In the genomic region with DNA sequence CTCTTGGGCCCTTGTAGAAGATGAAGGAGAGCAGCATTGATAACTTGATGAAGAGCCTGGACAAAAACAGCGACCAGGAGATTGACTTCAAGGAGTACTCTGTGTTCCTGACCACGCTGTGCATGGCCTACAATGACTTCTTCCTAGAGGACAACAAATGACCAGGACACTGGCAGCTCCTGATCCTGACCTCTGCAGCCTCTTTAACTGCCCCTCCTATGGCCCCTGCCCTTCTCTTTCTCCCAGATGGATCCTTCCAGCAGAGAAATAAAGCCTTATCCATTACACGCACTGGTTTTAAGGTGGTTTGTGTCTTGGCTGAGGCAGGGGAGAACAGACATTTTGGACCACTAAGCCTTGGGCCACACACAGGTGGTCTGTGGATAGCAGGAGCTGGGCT, we compare ENCODE assay signal across 36 mouse cellular contexts. TPM values are rescaled to one million over a fixed set of nuclear protein-coding genes. Genes with fewer than 3 reads are reported as not detected.
A peak's percentile ranks its signal among the peaks of the same experiment; 100 is the strongest.
DNase-seq lines count a peak whose midpoint lies in the region; ATAC-seq and TF ChIP-seq lines count a peak whose summit lies in the region.
"Had no signal": no experiment of that assay in that cellular context is flagged by ENCODE, and none has a peak within 500 bp of the region (broad histone marks: within the 10 kb centered on the region; RNA-seq: fewer than 3 reads in every experiment).

No protein-coding gene starts in this region.

- H3K4me2 ChIP-seq in midbrain, embryonic 11.5 days: no peak overlapping the region
- no peak overlapping the region for H3K4me2 ChIP-seq in midbrain, embryonic 16.5 days (ENCODE audit: low read length)
- no peak overlapping the region for H3K4me2 ChIP-seq in stomach, embryonic 16.5 days (ENCODE audit: low read depth, low read length)
- no peak overlapping the region for H3K4me2 ChIP-seq in hindbrain, postnatal 0 days (ENCODE audit: low read depth, low read length)
- H3K4me2 ChIP-seq: embryonic facial prominence, embryonic 12.5 days; embryonic facial prominence, embryonic 15.5 days; forebrain, embryonic 12.5 days; forebrain, embryonic 15.5 days; heart, embryonic 12.5 days; heart, embryonic 15.5 days; hindbrain, embryonic 13.5 days had no signal

- peaks cover 4% of the 10 kb centered on the region; the same call in 1 of the 2 replicates for H3K4me1 ChIP-seq in midbrain, embryonic 11.5 days (ENCODE audit: control insufficient read depth, insufficient read depth, low read length)
- H3K4me1 ChIP-seq in midbrain, embryonic 16.5 days (ENCODE audit: control insufficient read depth, insufficient read depth, low read length): peaks cover 3% of the 10 kb centered on the region; the same call in 1 of the 2 replicates
- H3K4me1 ChIP-seq in bone marrow, adult 2 months (ENCODE audit: control insufficient read depth, insufficient read depth, low read length): peaks cover 5% of the 10 kb centered on the region
- H3K4me1 ChIP-seq in embryonic fibroblast, embryonic 13.5 days (ENCODE audit: control insufficient read depth, insufficient read depth, low read length): peaks cover 11% of the 10 kb centered on the region; the same call in 1 of the 2 replicates
- H3K4me1 ChIP-seq in stomach, embryonic 16.5 days (ENCODE audit: control insufficient read depth, insufficient read depth, low read length): peaks cover 20% of the 10 kb centered on the region
- 0 out of 2 replicates have a peak, but pooled peaks cover 6% of the 10 kb centered on the region for H3K4me1 ChIP-seq in hindbrain, postnatal 0 days (ENCODE audit: insufficient read depth, low read length)

- H3K27me3 ChIP-seq in midbrain, embryonic 11.5 days (ENCODE audit: control insufficient read depth, insufficient read depth, low read length): 0 out of 2 replicates have a peak, but pooled peaks cover 2% of the 10 kb centered on the region
- peaks cover 5% of the 10 kb centered on the region; the same call in 1 of the 2 replicates for H3K27me3 ChIP-seq in midbrain, embryonic 16.5 days (ENCODE audit: control insufficient read depth, insufficient read depth, low read depth, low read length)
- H3K27me3 ChIP-seq in stomach, embryonic 16.5 days (ENCODE audit: control insufficient read depth, insufficient read depth, low read length): no peaks in the 10 kb centered on the region
- H3K27me3 ChIP-seq in hindbrain, postnatal 0 days (ENCODE audit: insufficient read depth, low read length): no peaks in the 10 kb centered on the region
- H3K27me3 ChIP-seq: embryonic facial prominence, embryonic 15.5 days; forebrain, embryonic 15.5 days; heart, embryonic 15.5 days had no signal

- no peak overlapping the region for H3K4me3 ChIP-seq in midbrain, embryonic 11.5 days (ENCODE audit: low read depth, low read length)
- no peak overlapping the region for H3K4me3 ChIP-seq in midbrain, embryonic 16.5 days (ENCODE audit: low read depth, low read length)
- H3K4me3 ChIP-seq in bone marrow, adult 2 months (replicated peaks; ENCODE audit: control insufficient read depth, low read depth, low read length): no peak overlapping the region
- H3K4me3 ChIP-seq in embryonic fibroblast, embryonic 13.5 days (ENCODE audit: insufficient read depth, low read length): no peak overlapping the region
- H3K4me3 ChIP-seq in stomach, embryonic 16.5 days (replicated peaks; ENCODE audit: low read length): no peak overlapping the region
- no peak overlapping the region for H3K4me3 ChIP-seq in hindbrain, postnatal 0 days (ENCODE audit: low read length)
- H3K4me3 ChIP-seq: embryonic facial prominence, embryonic 12.5 days; embryonic facial prominence, embryonic 15.5 days; erythroblast, embryonic 14.5 days; forebrain, embryonic 12.5 days; forebrain, embryonic 15.5 days; heart, embryonic 12.5 days; heart, embryonic 15.5 days; hindbrain, embryonic 10.5 days; hindbrain, embryonic 13.5 days had no signal

- WGBS in midbrain, embryonic 11.5 days: 88% methylated on average over 3 of the region's 3 CpGs
- WGBS in midbrain, embryonic 16.5 days: 80% methylated on average over 3 of the region's 3 CpGs
- 84% methylated on average over 3 of the region's 3 CpGs for WGBS in bone marrow, adult 2 months
- WGBS in stomach, embryonic 16.5 days: 91% methylated on average over 3 of the region's 3 CpGs
- 85% methylated on average over 3 of the region's 3 CpGs for WGBS in hindbrain, postnatal 0 days

- TF ChIP-seq POLR2A in bone marrow, adult 2 months (IDR thresholded peaks at IDR 0.05; ENCODE audit: borderline replicate concordance, control insufficient read depth, low read depth, low read length): no peak
- TF ChIP-seq POLR2A in embryonic fibroblast, embryonic 13.5 days (IDR thresholded peaks at IDR 0.05; ENCODE audit: low read depth, low read length): no peak

- H3K9ac ChIP-seq in midbrain, embryonic 11.5 days (ENCODE audit: low read length): no peak overlapping the region
- no peak overlapping the region for H3K9ac ChIP-seq in midbrain, embryonic 16.5 days (ENCODE audit: low read depth, low read length)
- H3K9ac ChIP-seq in stomach, embryonic 16.5 days (ENCODE audit: low read length): no peak overlapping the region
- no peak overlapping the region for H3K9ac ChIP-seq in hindbrain, postnatal 0 days (replicated peaks; ENCODE audit: low read length)
- H3K9ac ChIP-seq: embryonic facial prominence, embryonic 12.5 days; embryonic facial prominence, embryonic 15.5 days; forebrain, embryonic 12.5 days; forebrain, embryonic 15.5 days; heart, embryonic 12.5 days; heart, embryonic 15.5 days; hindbrain, embryonic 13.5 days had no signal

- no peak overlapping the region for H3K27ac ChIP-seq in midbrain, embryonic 11.5 days (ENCODE audit: low read depth, low read length)
- H3K27ac ChIP-seq in midbrain, embryonic 16.5 days (ENCODE audit: low read length): no peak overlapping the region
- peak overlapping the region; percentile 72 for H3K27ac ChIP-seq in bone marrow, adult 2 months (ENCODE audit: control insufficient read depth, insufficient read depth, low read depth, low read length, poor library complexity)
- peak overlapping the region; percentile 88 for H3K27ac ChIP-seq in embryonic fibroblast, embryonic 13.5 days (ENCODE audit: insufficient read depth, low read length)
- 0 out of 2 replicates have a peak overlapping the region, but pooled peaks have one; percentile 14 for H3K27ac ChIP-seq in stomach, embryonic 16.5 days (ENCODE audit: low read length)
- no peak overlapping the region for H3K27ac ChIP-seq in hindbrain, postnatal 0 days
- H3K27ac ChIP-seq: embryonic facial prominence, embryonic 12.5 days; forebrain, embryonic 12.5 days; forebrain, embryonic 15.5 days; heart, embryonic 15.5 days; hindbrain, embryonic 10.5 days; hindbrain, embryonic 13.5 days had no signal

- peak; percentile 56 for DNase-seq in midbrain, embryonic 11.5 days (ENCODE audit: low spot score, missing footprints)
- DNase-seq in hindbrain, postnatal 0 days (ENCODE audit: low spot score): no peak
- DNase-seq in frontal cortex, postnatal 36 days (ENCODE audit: low spot score in 2 of 2): no peak
- no peak for DNase-seq in kidney, postnatal 14 days
- DNase-seq: adrenal gland, adult 8-10 months; adrenal gland, postnatal 25 days; cerebellum, adult 11 months; cerebellum, adult 2 months; cerebellum, adult 9-11 months; cerebellum, postnatal 25 days; gastrocnemius, postnatal 10 days; gastrocnemius, postnatal 36 days; heart, postnatal 10 days; heart, postnatal 36 days had no signal

- no peak for ATAC-seq in midbrain, embryonic 11.5 days (ENCODE audit: low FRiP score)
- no peak for ATAC-seq in midbrain, embryonic 16.5 days
- ATAC-seq in stomach, embryonic 16.5 days (ENCODE audit: insufficient read depth, low FRiP score): no peak
- no peak for ATAC-seq in hindbrain, postnatal 0 days
- ATAC-seq: forebrain, embryonic 15.5 days; hindbrain, embryonic 16.5 days had no signal

- H3K9me3 ChIP-seq in midbrain, embryonic 11.5 days (ENCODE audit: control insufficient read depth, low read length): no peaks in the 10 kb centered on the region
- H3K9me3 ChIP-seq in midbrain, embryonic 16.5 days (replicated peaks; ENCODE audit: control insufficient read depth, low read length, poor library complexity, severe bottlenecking): no peaks in the 10 kb centered on the region
- no peaks in the 10 kb centered on the region for H3K9me3 ChIP-seq in stomach, embryonic 16.5 days (replicated peaks; ENCODE audit: control insufficient read depth, low read length)
- no peaks in the 10 kb centered on the region for H3K9me3 ChIP-seq in hindbrain, postnatal 0 days (ENCODE audit: low read length)
- H3K9me3 ChIP-seq: embryonic facial prominence, embryonic 12.5 days; embryonic facial prominence, embryonic 15.5 days; forebrain, embryonic 12.5 days; forebrain, embryonic 15.5 days; heart, embryonic 12.5 days; heart, embryonic 15.5 days; hindbrain, embryonic 10.5 days; hindbrain, embryonic 13.5 days had no signal

- no peak for TF ChIP-seq CTCF in bone marrow, adult 2 months (IDR thresholded peaks at IDR 0.05; ENCODE audit: control insufficient read depth, insufficient read depth, low read length)
- no peak for TF ChIP-seq CTCF in embryonic fibroblast, embryonic 13.5 days (IDR thresholded peaks at IDR 0.05; ENCODE audit: borderline replicate concordance, insufficient read depth, low read length)
- no peak for TF ChIP-seq CTCF in hindbrain, postnatal 0 days (IDR thresholded peaks at IDR 0.05; ENCODE audit: low read depth)

- H3K36me3 ChIP-seq in midbrain, embryonic 11.5 days (ENCODE audit: control insufficient read depth, insufficient read depth, low read length): no peaks in the 10 kb centered on the region
- no peaks in the 10 kb centered on the region for H3K36me3 ChIP-seq in midbrain, embryonic 16.5 days (ENCODE audit: control insufficient read depth, insufficient read depth, low read length)
- no peaks in the 10 kb centered on the region for H3K36me3 ChIP-seq in stomach, embryonic 16.5 days (ENCODE audit: control insufficient read depth, insufficient read depth, low read length)
- H3K36me3 ChIP-seq in hindbrain, postnatal 0 days (ENCODE audit: insufficient read depth, low read length): no peaks in the 10 kb centered on the region
- H3K36me3 ChIP-seq: embryonic facial prominence, embryonic 12.5 days; embryonic facial prominence, embryonic 15.5 days; forebrain, embryonic 12.5 days; forebrain, embryonic 15.5 days; heart, embryonic 12.5 days; heart, embryonic 15.5 days; hindbrain, embryonic 10.5 days; hindbrain, embryonic 13.5 days had no signal

RNA-seq across cellular contexts. Expression of gene S100a6, which starts 1.2 kb away (rescaled TPM):
- 24.5 and 25.1 TPM in 2 replicates for polyA plus RNA-seq in midbrain, embryonic 11.5 days (2014; fragmentation: Nextera tagmentation; extraction: Ambion mirVana)
- 19.3 and 19.4 TPM in 2 replicates for polyA plus RNA-seq in midbrain, embryonic 16.5 days (2015; fragmentation: Nextera tagmentation; extraction: Ambion mirVana)
- polyA plus RNA-seq in bone marrow, adult 2 months (2011; ENCODE audit: insufficient read depth, insufficient read length, low replicate concordance, missing spikeins): 391 and 969 TPM in 2 replicates
- polyA plus RNA-seq in embryonic fibroblast, embryonic 13.5 days (2011; ENCODE audit: insufficient read length, low read depth, missing spikeins): 3,458 and 7,173 TPM in 2 replicates
- polyA plus RNA-seq in stomach, embryonic 16.5 days (2015; fragmentation: Nextera tagmentation; extraction: Ambion mirVana): 820 and 892 TPM in 2 replicates
- 4.4 and 12.9 TPM in 2 replicates for total RNA-seq in hindbrain, postnatal 0 days (2014; rRNA removed)
- 53.8 and 59.0 TPM in 2 replicates for polyA plus RNA-seq in hindbrain, postnatal 0 days (2015; fragmentation: Nextera tagmentation; extraction: Ambion mirVana)
- polyA plus RNA-seq: erythroblast, embryonic 14.5 days had no signal

RNA-seq across cellular contexts. Expression of gene S100a5, which starts 3.2 kb away (rescaled TPM):
- polyA plus RNA-seq in midbrain, embryonic 11.5 days (2014; fragmentation: Nextera tagmentation; extraction: Ambion mirVana): not detected in 2 replicates
- not detected in 2 replicates for polyA plus RNA-seq in midbrain, embryonic 16.5 days (2015; fragmentation: Nextera tagmentation; extraction: Ambion mirVana)
- polyA plus RNA-seq in bone marrow, adult 2 months (2011; ENCODE audit: insufficient read depth, insufficient read length, low replicate concordance, missing spikeins): not detected in 2 replicates
- not detected in 2 replicates for polyA plus RNA-seq in embryonic fibroblast, embryonic 13.5 days (2011; ENCODE audit: insufficient read length, low read depth, missing spikeins)
- polyA plus RNA-seq in stomach, embryonic 16.5 days (2015; fragmentation: Nextera tagmentation; extraction: Ambion mirVana): 4.5 and 5.2 TPM in 2 replicates
- total RNA-seq in hindbrain, postnatal 0 days (2014; rRNA removed): not detected in 2 replicates
- not detected in 2 replicates for polyA plus RNA-seq in hindbrain, postnatal 0 days (2015; fragmentation: Nextera tagmentation; extraction: Ambion mirVana)
- total RNA-seq: adrenal gland, adult 8-10 months; adrenal gland, postnatal 25 days; common myeloid progenitor, adult 5-6 weeks; ES-E14; gastrocnemius, postnatal 10 days; granulocyte monocyte progenitor cell, adult 5-6 weeks; heart, adult 8-10 months; heart, postnatal 10 days; heart, postnatal 36 days had no signal
- polyA plus RNA-seq: activated CD4-positive, CD25-positive, alpha-beta regulatory T cell, adult 4 months; CD4-positive, CD25-positive, alpha-beta regulatory T cell, adult 4 months; cerebellum, adult 2 months; erythroblast, embryonic 14.5 days; forebrain, embryonic 12.5 days; forebrain, embryonic 15.5 days; heart, embryonic 12.5 days; heart, embryonic 15.5 days; hindbrain, embryonic 10.5 days; hindbrain, embryonic 13.5 days; hindbrain, embryonic 16.5 days; inflammation-experienced regulatory T-cells, adult 6 months had no signal

RNA-seq across cellular contexts. Expression of gene S100a4, which starts 7.9 kb away (rescaled TPM):
- 0.34 and 0.50 TPM in 2 replicates for polyA plus RNA-seq in midbrain, embryonic 11.5 days (2014; fragmentation: Nextera tagmentation; extraction: Ambion mirVana)
- polyA plus RNA-seq in midbrain, embryonic 16.5 days (2015; fragmentation: Nextera tagmentation; extraction: Ambion mirVana): 0.53 TPM in 1 of 2 replicates, not detected in the other
- 71.4 and 238 TPM in 2 replicates for polyA plus RNA-seq in bone marrow, adult 2 months (2011; ENCODE audit: insufficient read depth, insufficient read length, low replicate concordance, missing spikeins)
- polyA plus RNA-seq in embryonic fibroblast, embryonic 13.5 days (2011; ENCODE audit: insufficient read length, low read depth, missing spikeins): 454 and 1,115 TPM in 2 replicates
- polyA plus RNA-seq in stomach, embryonic 16.5 days (2015; fragmentation: Nextera tagmentation; extraction: Ambion mirVana): 12.5 and 15.1 TPM in 2 replicates
- total RNA-seq in hindbrain, postnatal 0 days (2014; rRNA removed): 3.0 TPM in 1 of 2 replicates, not detected in the other
- 2.3 and 3.1 TPM in 2 replicates for polyA plus RNA-seq in hindbrain, postnatal 0 days (2015; fragmentation: Nextera tagmentation; extraction: Ambion mirVana)
- polyA plus RNA-seq: erythroblast, embryonic 14.5 days; hindbrain, embryonic 10.5 days had no signal

RNA-seq across cellular contexts. Expression of gene Gm42674, which starts 9.8 kb away (rescaled TPM):
- polyA plus RNA-seq in midbrain, embryonic 11.5 days (2014; fragmentation: Nextera tagmentation; extraction: Ambion mirVana): not detected in 2 replicates
- polyA plus RNA-seq in midbrain, embryonic 16.5 days (2015; fragmentation: Nextera tagmentation; extraction: Ambion mirVana): 0.65 TPM in 1 of 2 replicates, not detected in the other
- polyA plus RNA-seq in bone marrow, adult 2 months (2011; ENCODE audit: insufficient read depth, insufficient read length, low replicate concordance, missing spikeins): not detected in 2 replicates
- 3.5 TPM in 1 of 2 replicates, not detected in the other for polyA plus RNA-seq in embryonic fibroblast, embryonic 13.5 days (2011; ENCODE audit: insufficient read length, low read depth, missing spikeins)
- not detected in 2 replicates for polyA plus RNA-seq in stomach, embryonic 16.5 days (2015; fragmentation: Nextera tagmentation; extraction: Ambion mirVana)
- not detected in 2 replicates for total RNA-seq in hindbrain, postnatal 0 days (2014; rRNA removed)
- not detected in 2 replicates for polyA plus RNA-seq in hindbrain, postnatal 0 days (2015; fragmentation: Nextera tagmentation; extraction: Ambion mirVana)
- total RNA-seq: adrenal gland, adult 8-10 months; adrenal gland, postnatal 25 days; common myeloid progenitor, adult 5-6 weeks; ES-E14; gastrocnemius, postnatal 10 days; gastrocnemius, postnatal 36 days; granulocyte monocyte progenitor cell, adult 5-6 weeks; heart, adult 8-10 months; heart, postnatal 10 days; heart, postnatal 36 days had no signal
- polyA plus RNA-seq: activated CD4-positive, CD25-positive, alpha-beta regulatory T cell, adult 4 months; CD4-positive, CD25-positive, alpha-beta regulatory T cell, adult 4 months; cerebellum, adult 2 months; embryonic facial prominence, embryonic 12.5 days; embryonic facial prominence, embryonic 15.5 days; erythroblast, embryonic 14.5 days; forebrain, embryonic 12.5 days; forebrain, embryonic 15.5 days; heart, embryonic 12.5 days; heart, embryonic 15.5 days; hindbrain, embryonic 10.5 days; hindbrain, embryonic 13.5 days; inflammation-experienced regulatory T-cells, adult 6 months had no signal

RNA-seq across cellular contexts. Expression of gene S100a2, which starts 21.4 kb away (rescaled TPM):
- polyA plus RNA-seq in midbrain, embryonic 11.5 days (2014; fragmentation: Nextera tagmentation; extraction: Ambion mirVana): not detected in 2 replicates
- polyA plus RNA-seq in midbrain, embryonic 16.5 days (2015; fragmentation: Nextera tagmentation; extraction: Ambion mirVana): not detected in 2 replicates
- polyA plus RNA-seq in bone marrow, adult 2 months (2011; ENCODE audit: insufficient read depth, insufficient read length, low replicate concordance, missing spikeins): not detected in 2 replicates
- not detected in 2 replicates for polyA plus RNA-seq in embryonic fibroblast, embryonic 13.5 days (2011; ENCODE audit: insufficient read length, low read depth, missing spikeins)
- 0.93 and 1.3 TPM in 2 replicates for polyA plus RNA-seq in stomach, embryonic 16.5 days (2015; fragmentation: Nextera tagmentation; extraction: Ambion mirVana)
- not detected in 2 replicates for total RNA-seq in hindbrain, postnatal 0 days (2014; rRNA removed)
- polyA plus RNA-seq in hindbrain, postnatal 0 days (2015; fragmentation: Nextera tagmentation; extraction: Ambion mirVana): not detected in 2 replicates
- total RNA-seq: adrenal gland, adult 8-10 months; adrenal gland, postnatal 25 days; common myeloid progenitor, adult 5-6 weeks; ES-E14; gastrocnemius, postnatal 10 days; gastrocnemius, postnatal 36 days; granulocyte monocyte progenitor cell, adult 5-6 weeks; heart, adult 8-10 months; heart, postnatal 10 days; heart, postnatal 36 days had no signal
- polyA plus RNA-seq: activated CD4-positive, CD25-positive, alpha-beta regulatory T cell, adult 4 months; C2C12; CD4-positive, CD25-positive, alpha-beta regulatory T cell, adult 4 months; cerebellum, adult 2 months; embryonic facial prominence, embryonic 12.5 days; embryonic facial prominence, embryonic 15.5 days; erythroblast, embryonic 14.5 days; forebrain, embryonic 12.5 days; forebrain, embryonic 15.5 days; heart, embryonic 12.5 days; heart, embryonic 15.5 days; hindbrain, embryonic 10.5 days; hindbrain, embryonic 13.5 days; hindbrain, embryonic 16.5 days had no signal

Comparison
In these comparisons a context has a peak if more than half of its experiments do, and no peak if none do; other contexts are left out.
1. H3K27ac ChIP-seq: peak in bone marrow, adult 2 months (single experiment), embryonic fibroblast, embryonic 13.5 days (single experiment) and stomach, embryonic 16.5 days (single experiment); none in midbrain, embryonic 11.5 days (single experiment), midbrain, embryonic 16.5 days (single experiment) and hindbrain, postnatal 0 days (single experiment).